ENCODE assay signal across 10 mouse cellular contexts in the genomic region with DNA sequence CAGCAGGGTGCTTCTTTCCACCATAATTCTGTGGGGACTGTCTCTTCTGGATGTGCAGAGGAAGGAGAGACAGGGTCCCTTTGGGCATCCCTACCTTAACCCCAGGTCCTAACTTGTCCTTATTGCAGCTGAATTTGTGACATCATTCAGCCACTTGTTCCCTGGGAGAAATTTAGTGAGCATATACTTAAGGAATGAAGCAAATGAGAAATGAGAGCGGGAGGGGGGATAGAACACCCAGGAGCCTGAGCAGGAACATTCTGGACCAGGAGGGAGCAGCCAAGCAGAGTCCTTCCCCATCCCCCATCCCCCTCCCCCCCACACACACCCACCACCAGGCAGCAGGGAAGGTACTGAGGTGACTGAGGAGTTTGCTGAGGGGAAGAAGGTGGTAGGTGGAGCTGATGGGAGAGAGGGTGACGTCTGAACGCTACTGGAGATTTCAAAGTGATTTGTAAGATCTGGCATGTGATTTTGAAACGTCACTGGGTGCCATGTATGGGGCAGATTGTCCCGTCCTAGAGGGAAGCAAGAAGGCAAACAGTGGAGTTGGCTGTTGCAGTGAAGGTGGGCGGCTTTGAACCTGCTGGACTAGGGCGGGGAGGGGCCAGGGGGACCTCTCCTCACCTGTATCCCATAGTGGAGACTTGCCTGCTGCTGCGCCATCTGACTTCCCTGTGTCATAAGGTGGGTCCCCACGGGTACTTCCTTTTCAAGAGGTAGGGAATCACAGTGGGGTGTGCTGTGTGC. TPM values are rescaled to one million over a fixed set of nuclear protein-coding genes. Genes with fewer than 3 reads are reported as not detected.
DNase-seq lines count a peak whose midpoint lies in the region; ATAC-seq and TF ChIP-seq lines count a peak whose summit lies in the region.
"Had no signal": no experiment of that assay in that cellular context is flagged by ENCODE, and none has a peak within 500 bp of the region (broad histone marks: within the 10 kb centered on the region; RNA-seq: fewer than 3 reads in every experiment).

No protein-coding gene starts in this region.

- peaks cover 43% of the 10 kb centered on the region for H3K4me1 ChIP-seq in embryonic facial prominence, embryonic 13.5 days
- peaks cover 55% of the 10 kb centered on the region for H3K4me1 ChIP-seq in embryonic facial prominence, embryonic 10.5 days
- peaks cover 30% of the 10 kb centered on the region for H3K4me1 ChIP-seq in kidney, postnatal 0 days (replicated peaks; ENCODE audit: insufficient read depth, low read length)
- peaks cover 37% of the 10 kb centered on the region for H3K4me1 ChIP-seq in liver, embryonic 12.5 days

- no peaks in the 10 kb centered on the region; the same call in 1 of the 2 replicates for H3K27me3 ChIP-seq in embryonic facial prominence, embryonic 13.5 days
- peaks cover 45% of the 10 kb centered on the region for H3K27me3 ChIP-seq in embryonic facial prominence, embryonic 10.5 days (replicated peaks; ENCODE audit: low read depth, poor library complexity, severe bottlenecking)
- H3K27me3 ChIP-seq in kidney, postnatal 0 days (ENCODE audit: insufficient read depth, low read length) = no peaks in the 10 kb centered on the region
- H3K27me3 ChIP-seq in liver, embryonic 12.5 days (replicated peaks) = peaks cover 57% of the 10 kb centered on the region

- peak overlapping the region; percentile 79; the same call in 1 of the 2 replicates for H3K4me2 ChIP-seq in embryonic facial prominence, embryonic 13.5 days
- H3K4me2 ChIP-seq in kidney, postnatal 0 days (ENCODE audit: low read length) = peak overlapping the region; percentile 68
- H3K4me2 ChIP-seq in liver, embryonic 12.5 days = peak overlapping the region; percentile 73

- H3K4me3 ChIP-seq in embryonic facial prominence, embryonic 13.5 days = no peak overlapping the region
- no peak overlapping the region for H3K4me3 ChIP-seq in embryonic facial prominence, embryonic 10.5 days
- peak overlapping the region; percentile 65 for H3K4me3 ChIP-seq in kidney, postnatal 0 days (replicated peaks; ENCODE audit: low read depth, low read length)
- peak overlapping the region; percentile 58 for H3K4me3 ChIP-seq in liver, embryonic 12.5 days

- WGBS in embryonic facial prominence, embryonic 13.5 days = 72% methylated on average over 9 of the region's 9 CpGs
- WGBS in embryonic facial prominence, embryonic 10.5 days = 71% methylated on average over 9 of the region's 9 CpGs
- WGBS in kidney, postnatal 0 days = 60% methylated on average over 9 of the region's 9 CpGs
- 44% methylated on average over 9 of the region's 9 CpGs for WGBS in liver, embryonic 12.5 days (ENCODE audit: insufficient replicate concordance)

- no peaks in the 10 kb centered on the region for H3K9me3 ChIP-seq in embryonic facial prominence, embryonic 13.5 days
- H3K9me3 ChIP-seq in embryonic facial prominence, embryonic 10.5 days = no peaks in the 10 kb centered on the region
- H3K9me3 ChIP-seq in kidney, postnatal 0 days (replicated peaks; ENCODE audit: low read length) = no peaks in the 10 kb centered on the region
- H3K9me3 ChIP-seq in liver, embryonic 12.5 days (replicated peaks) = no peaks in the 10 kb centered on the region

- no peak for TF ChIP-seq CTCF in kidney, postnatal 0 days (IDR thresholded peaks at IDR 0.05; ENCODE audit: low read depth)

- no peak for DNase-seq in embryonic facial prominence, embryonic 10.5 days (ENCODE audit: low spot score)
- DNase-seq in kidney, postnatal 0 days (ENCODE audit: low spot score) = no peak
- DNase-seq in kidney, adult 8-10 months = no peak
- peak; percentile 55 for DNase-seq in brain, adult 2 months (ENCODE audit: low read depth, low spot score)
- DNase-seq in cerebellum, adult 9-11 months = no peak
- DNase-seq in left cerebral cortex, postnatal 36 days (ENCODE audit: low spot score in 2 of 2) = no peak

- no peaks in the 10 kb centered on the region for H3K36me3 ChIP-seq in embryonic facial prominence, embryonic 13.5 days
- H3K36me3 ChIP-seq in embryonic facial prominence, embryonic 10.5 days (replicated peaks) = no peaks in the 10 kb centered on the region
- H3K36me3 ChIP-seq in kidney, postnatal 0 days (ENCODE audit: insufficient read depth, low read length) = no peaks in the 10 kb centered on the region
- H3K36me3 ChIP-seq in liver, embryonic 12.5 days = no peaks in the 10 kb centered on the region

- no peak for ATAC-seq in embryonic facial prominence, embryonic 13.5 days (ENCODE audit: insufficient number of reproducible peaks, insufficient read depth, low FRiP score, low TSS enrichment, low read depth)
- no peak for ATAC-seq in kidney, postnatal 0 days (replicated peaks; ENCODE audit: low FRiP score, low read depth)
- ATAC-seq in liver, embryonic 12.5 days = no peak

- H3K9ac ChIP-seq in embryonic facial prominence, embryonic 13.5 days = no peak overlapping the region
- 0 out of 2 replicates have a peak overlapping the region, but pooled peaks have one; percentile 18 for H3K9ac ChIP-seq in kidney, postnatal 0 days (ENCODE audit: low read depth, low read length)
- H3K9ac ChIP-seq in liver, embryonic 12.5 days = no peak overlapping the region

- intact Hi-C loops in left cerebral cortex, postnatal 36 days (cut with DNase I) = no loop called here

- H3K27ac ChIP-seq in embryonic facial prominence, embryonic 13.5 days = no peak overlapping the region
- H3K27ac ChIP-seq in embryonic facial prominence, embryonic 10.5 days (replicated peaks) = no peak overlapping the region
- H3K27ac ChIP-seq in kidney, postnatal 0 days = no peak overlapping the region
- H3K27ac ChIP-seq in liver, embryonic 12.5 days = no peak overlapping the region

RNA-seq across cellular contexts. Expression of gene Lrrc32, which starts 2.5 kb away (rescaled TPM):
- 3.9 and 4.0 TPM in 2 replicates for polyA plus RNA-seq in embryonic facial prominence, embryonic 13.5 days (2015; fragmentation: Nextera tagmentation; extraction: Ambion mirVana)
- polyA plus RNA-seq in embryonic facial prominence, embryonic 10.5 days (2016; fragmentation: Nextera tagmentation; extraction: Ambion mirVana) = 3.6 and 3.7 TPM in 2 replicates
- 13.8 and 15.1 TPM in 2 replicates for polyA plus RNA-seq in kidney, postnatal 0 days (2015; fragmentation: Nextera tagmentation; extraction: Ambion mirVana)
- 7.4 and 8.3 TPM in 2 replicates for polyA plus RNA-seq in liver, embryonic 12.5 days (2016; fragmentation: Nextera tagmentation; extraction: Ambion mirVana)
- total RNA-seq in left cerebral cortex, postnatal 36 days (2021) = 1 to 10 TPM; 5.8 to 6.0 TPM
- total RNA-seq: granulocyte monocyte progenitor cell, adult 5-6 weeks had no signal

RNA-seq across cellular contexts. Expression of gene Gucy2d, which starts 51.4 kb away (rescaled TPM):
- not detected in 2 replicates for polyA plus RNA-seq in embryonic facial prominence, embryonic 13.5 days (2015; fragmentation: Nextera tagmentation; extraction: Ambion mirVana)
- polyA plus RNA-seq in embryonic facial prominence, embryonic 10.5 days (2016; fragmentation: Nextera tagmentation; extraction: Ambion mirVana) = not detected in 2 replicates
- polyA plus RNA-seq in kidney, postnatal 0 days (2015; fragmentation: Nextera tagmentation; extraction: Ambion mirVana) = not detected in 2 replicates
- polyA plus RNA-seq in liver, embryonic 12.5 days (2016; fragmentation: Nextera tagmentation; extraction: Ambion mirVana) = not detected in 2 replicates
- under 1 TPM in 1 of 2 experiments, not detected in 1; 0.11 TPM for total RNA-seq in left cerebral cortex, postnatal 36 days (2021)
- total RNA-seq: granulocyte monocyte progenitor cell, adult 5-6 weeks had no signal
- polyA plus RNA-seq: limb, embryonic 11.5 days had no signal

Comparison
In these comparisons a context has a peak if more than half of its experiments do, and no peak if none do; other contexts are left out.
1. H3K4me3 ChIP-seq: peak in kidney, postnatal 0 days (single experiment) and liver, embryonic 12.5 days (single experiment); none in embryonic facial prominence, embryonic 13.5 days (single experiment) and embryonic facial prominence, embryonic 10.5 days (single experiment).
2. Peak in every context shown above with its lines, with median percentiles within 50 percentile points of each other: H3K4me2 ChIP-seq.